Mouse (Mus musculus) hindbrain, embryonic 14.5 days (tissue): Measurements from ENCODE around the gene Plin5. TPM values are rescaled to one million over a fixed set of nuclear protein-coding genes. Genes with fewer than 3 reads are reported as not detected.

Experiments
- ATAC-seq: fragments of 200-750 bp; cut with Nextera tagmentation; 2 replicates; pipeline ENCODE4 v1.8.0; 2017; ENCODE audit warnings: moderate number of reproducible peaks, mild to moderate bottlenecking, moderate TSS enrichment, moderate library complexity; ENCODE audit not compliant: low FRiP score
- DNase-seq: peaks from one replicate; pipeline ENCODE4 v3.0.0-alpha.2; 2015; ENCODE audit warnings: low spot score
- H3K27ac ChIP-seq: fragments of 300-500 bp; sonication (generic); 2 replicates; pipeline ENCODE4 v1.5.1; 2014; ENCODE audit warnings: mild to moderate bottlenecking, moderate library complexity
- H3K27me3 ChIP-seq: fragments of 300-500 bp; sonication (generic); 2 replicates; pipeline ENCODE4 v1.6.1; 2014; ENCODE audit warnings: mild to moderate bottlenecking, low read length, mixed read lengths; ENCODE audit not compliant: control insufficient read depth, insufficient read depth
- H3K36me3 ChIP-seq: fragments of 300-500 bp; sonication (generic); replicated peaks from 2 replicates; pipeline ENCODE4 v1.6.1; 2014; ENCODE audit not compliant: control insufficient read depth, insufficient read depth
- H3K4me1 ChIP-seq: fragments of 300-500 bp; sonication (generic); replicated peaks from 2 replicates; pipeline ENCODE4 v1.6.1; 2014; ENCODE audit warnings: antibody characterized with exemption, low read length, mixed read lengths; ENCODE audit not compliant: control insufficient read depth, insufficient read depth
- H3K4me2 ChIP-seq: fragments of 300-500 bp; sonication (generic); replicated peaks from 2 replicates; pipeline ENCODE4 v1.6.1; 2014; ENCODE audit warnings: mild to moderate bottlenecking, moderate library complexity
- H3K4me3 ChIP-seq: fragments of 300-500 bp; sonication (generic); replicated peaks from 2 replicates; pipeline ENCODE4 v1.5.1; 2014; ENCODE audit warnings: mild to moderate bottlenecking, low read length
- H3K9ac ChIP-seq: fragments of 300-500 bp; sonication (generic); 2 replicates; pipeline ENCODE4 v1.6.1; 2014
- H3K9me3 ChIP-seq: fragments of 300-500 bp; sonication (generic); 2 replicates; pipeline ENCODE4 v1.6.1; 2016; ENCODE audit warnings: low read length; ENCODE audit not compliant: control insufficient read depth
- WGBS: fragments of 180-500 bp; shearing (Covaris S2); extraction: QIAGEN DNeasy Blood & Tissue Kit; methylation state at CpG from one replicate; pipeline ENCODE4 v1.1.7; 2014; 5-methylcytosine and 5-hydroxymethylcytosine counted together
- polyA plus RNA-seq: library from polyadenylated mRNA; unstranded; fragments of >200 nt; fragmentation: Nextera tagmentation; extraction: Ambion mirVana; gene quantifications from 2 replicates; pipeline ENCODE4 v1.2.1, GENCODE M21; 2014

Plin5 gene
- polyA plus RNA-seq, 1 experiment from 2014 or later, result 1.9 TPM

DNA sequence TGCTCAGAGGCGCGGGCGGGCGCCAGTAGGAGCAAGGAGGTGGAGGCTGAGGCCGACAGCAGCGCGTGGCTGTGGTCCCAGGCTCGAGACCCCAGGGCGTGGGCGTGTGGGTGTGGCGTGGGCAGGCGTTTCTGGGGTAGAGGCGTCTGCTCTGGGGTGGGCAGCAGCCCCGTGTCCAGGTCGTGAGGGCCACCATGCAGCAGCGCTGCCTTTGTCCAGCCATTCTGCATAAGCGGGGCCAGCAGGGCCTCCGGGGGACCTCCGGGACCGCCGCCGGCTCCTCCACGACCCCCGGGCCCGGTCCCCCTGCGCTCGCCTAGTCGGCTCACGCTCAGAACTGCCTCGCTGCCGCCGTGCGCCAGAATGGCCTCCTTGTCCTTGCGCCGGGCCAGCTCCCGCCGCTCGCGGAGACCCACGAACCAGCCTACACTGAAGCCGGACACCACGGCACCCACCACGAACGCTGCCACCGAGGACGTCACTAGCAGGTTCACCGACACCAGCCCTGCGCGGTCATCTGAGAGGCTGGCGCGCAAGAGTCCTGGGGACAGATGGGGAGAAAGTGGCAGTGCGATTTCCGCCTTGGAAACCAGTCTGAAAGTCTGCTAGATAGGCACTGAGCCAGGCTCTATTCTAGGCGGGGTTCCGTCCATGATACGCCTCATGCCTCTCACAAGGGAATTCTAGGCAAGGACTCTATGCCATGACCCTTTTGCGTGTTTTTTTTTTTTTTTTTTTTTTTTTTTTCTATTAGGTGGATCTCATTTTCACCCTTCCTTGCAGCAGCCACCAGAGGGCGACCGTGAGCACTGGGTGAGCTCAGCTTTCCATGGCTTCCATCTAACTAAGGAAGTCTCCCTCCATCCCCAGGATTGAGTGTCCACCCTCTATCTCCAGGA lies 7.2 kb upstream of the Plin5 start:
- ATAC-seq (no peak), DNase-seq (no peak)
- H3K4me1 ChIP-seq, result no peaks in the 10 kb centered on the region; the same call in 1 of the 2 replicates
- peak overlapping the region; percentile 4; the same call in 1 of the 2 replicates for H3K4me3 ChIP-seq
- H3K4me2 ChIP-seq, result peak overlapping the region; percentile 38
- H3K27ac ChIP-seq, result no peak overlapping the region
- 8% methylated on average over 59 of the region's 59 CpGs for WGBS
- H3K36me3 ChIP-seq, result peaks cover 59% of the 10 kb centered on the region
- H3K27me3 ChIP-seq, result peaks cover 57% of the 10 kb centered on the region
- H3K9ac ChIP-seq, result 0 out of 2 replicates have a peak overlapping the region, but pooled peaks have one; percentile 24
- peaks cover 17% of the 10 kb centered on the region for H3K9me3 ChIP-seq

DNA sequence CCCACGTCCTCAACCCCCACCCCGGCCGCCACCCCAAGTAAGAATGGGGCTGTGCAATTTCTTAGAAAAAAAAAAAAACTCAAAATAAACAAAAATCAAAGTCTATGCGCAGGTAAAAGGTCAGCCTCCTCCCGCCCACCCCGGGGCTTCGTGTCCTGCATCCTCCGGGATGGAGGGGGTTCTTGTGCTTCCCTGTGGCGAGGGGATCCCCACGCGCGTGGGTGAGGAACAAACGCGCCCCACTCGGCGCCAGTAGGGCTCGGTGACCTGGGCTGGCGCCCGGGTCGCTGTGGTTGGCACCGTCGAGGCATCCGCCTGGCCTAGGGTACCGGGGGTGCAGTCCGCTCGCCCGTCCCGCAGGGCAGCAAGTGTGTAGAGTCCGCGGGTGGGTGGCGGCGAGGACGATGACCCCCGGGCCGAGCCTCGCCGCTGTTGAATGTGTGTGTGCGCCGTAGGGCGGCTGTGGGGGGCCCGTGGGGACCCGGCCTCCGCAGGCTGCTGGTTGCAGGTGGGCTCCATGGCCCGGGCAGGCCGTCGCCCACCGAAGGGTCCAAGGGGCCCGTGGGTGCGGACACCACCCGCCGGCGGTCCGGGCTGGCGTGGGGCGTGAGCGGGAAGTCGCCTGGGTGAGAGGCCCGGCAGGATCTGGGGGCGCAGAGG lies 6.4 kb upstream of the Plin5 start:
- Histone ChIP-seq H3K9me3 (peaks cover 17% of the 10 kb centered on the region), H3K4me1 (no peaks in the 10 kb centered on the region; the same call in 1 of the 2 replicates), H3K27me3 (peaks cover 65% of the 10 kb centered on the region), H3K36me3 (peaks cover 51% of the 10 kb centered on the region), H3K9ac (no peak overlapping the region), H3K4me2 (peak overlapping the region; percentile 38), H3K4me3 (0 out of 2 replicates have a peak overlapping the region, but pooled peaks have one; percentile 4), H3K27ac (no peak overlapping the region)
- DNase-seq, result no peak
- no peak for ATAC-seq
- 45% methylated on average over 59 of the region's 59 CpGs for WGBS

DNA sequence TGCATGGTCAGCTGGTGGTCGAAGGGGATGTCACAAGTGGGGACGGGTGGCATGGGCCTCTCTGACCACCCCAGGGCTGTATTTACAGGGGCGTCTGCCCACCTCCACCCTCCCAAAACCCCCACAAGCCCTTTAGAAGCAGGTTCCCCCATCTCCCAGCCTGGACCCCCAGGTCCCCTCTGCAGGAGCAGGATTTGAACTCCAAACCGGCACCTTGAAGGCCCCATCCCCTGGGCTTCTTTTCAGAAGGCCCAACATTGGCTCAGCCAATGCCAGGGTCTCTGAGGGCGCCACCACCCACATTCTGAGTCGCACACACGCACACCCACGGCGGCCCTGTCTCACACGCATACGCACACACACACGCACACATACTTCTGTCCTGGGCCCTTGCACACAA lies 5.8 kb upstream of the Plin5 start:
- no peak overlapping the region for H3K27ac ChIP-seq
- H3K9me3 ChIP-seq, result peaks cover 17% of the 10 kb centered on the region
- peaks cover 72% of the 10 kb centered on the region for H3K27me3 ChIP-seq
- H3K4me1 ChIP-seq, result no peaks in the 10 kb centered on the region; the same call in 1 of the 2 replicates
- H3K9ac ChIP-seq, result no peak overlapping the region
- no peak overlapping the region for H3K4me2 ChIP-seq
- H3K36me3 ChIP-seq, result peaks cover 45% of the 10 kb centered on the region
- no peak overlapping the region for H3K4me3 ChIP-seq
- WGBS, result 89% methylated on average over 12 of the region's 12 CpGs
- ATAC-seq, result no peak
- no peak for DNase-seq

DNA sequence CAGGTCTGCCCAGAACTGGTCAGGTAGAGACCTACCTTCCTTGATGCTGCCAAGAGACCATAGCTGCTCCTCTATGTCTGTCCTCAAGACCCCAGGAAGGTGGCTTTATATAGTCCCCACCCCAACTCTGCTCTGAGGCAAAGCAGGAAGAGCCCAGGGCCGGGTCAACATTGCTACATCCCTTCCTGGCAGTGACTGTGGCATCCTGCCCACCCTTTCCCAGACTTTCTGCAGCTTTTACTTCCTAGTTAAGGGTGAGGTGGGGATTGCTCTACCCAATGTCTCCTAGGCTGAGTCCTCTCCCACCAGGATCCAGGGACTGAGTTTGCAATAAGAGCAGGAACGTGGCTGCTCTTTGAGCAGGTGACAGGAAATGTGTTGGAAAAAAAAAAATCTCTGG lies 4.4 kb upstream of the Plin5 start, which contains the start of gene Lrg1:
Gene Lrg1, minus strand, starts transcription at position 176 of the 400 bp plus-strand sequence.
- DNase-seq, result no peak
- Histone ChIP-seq H3K9ac (no peak within 1 kb of the TSS), H3K27me3 (peaks cover 78% of the 10 kb centered on the region), H3K36me3 (peaks cover 32% of the 10 kb centered on the region), H3K4me1 (no peaks in the 10 kb centered on the region; the same call in none of the 2 replicates), H3K4me2 (no peak within 1 kb of the TSS), H3K4me3 (no peak within 1 kb of the TSS), H3K27ac (no peak within 1 kb of the TSS), H3K9me3 (peaks cover 17% of the 10 kb centered on the region)
- 47% methylated on average over 2 of the region's 2 CpGs for WGBS
- ATAC-seq, result no peak

DNA sequence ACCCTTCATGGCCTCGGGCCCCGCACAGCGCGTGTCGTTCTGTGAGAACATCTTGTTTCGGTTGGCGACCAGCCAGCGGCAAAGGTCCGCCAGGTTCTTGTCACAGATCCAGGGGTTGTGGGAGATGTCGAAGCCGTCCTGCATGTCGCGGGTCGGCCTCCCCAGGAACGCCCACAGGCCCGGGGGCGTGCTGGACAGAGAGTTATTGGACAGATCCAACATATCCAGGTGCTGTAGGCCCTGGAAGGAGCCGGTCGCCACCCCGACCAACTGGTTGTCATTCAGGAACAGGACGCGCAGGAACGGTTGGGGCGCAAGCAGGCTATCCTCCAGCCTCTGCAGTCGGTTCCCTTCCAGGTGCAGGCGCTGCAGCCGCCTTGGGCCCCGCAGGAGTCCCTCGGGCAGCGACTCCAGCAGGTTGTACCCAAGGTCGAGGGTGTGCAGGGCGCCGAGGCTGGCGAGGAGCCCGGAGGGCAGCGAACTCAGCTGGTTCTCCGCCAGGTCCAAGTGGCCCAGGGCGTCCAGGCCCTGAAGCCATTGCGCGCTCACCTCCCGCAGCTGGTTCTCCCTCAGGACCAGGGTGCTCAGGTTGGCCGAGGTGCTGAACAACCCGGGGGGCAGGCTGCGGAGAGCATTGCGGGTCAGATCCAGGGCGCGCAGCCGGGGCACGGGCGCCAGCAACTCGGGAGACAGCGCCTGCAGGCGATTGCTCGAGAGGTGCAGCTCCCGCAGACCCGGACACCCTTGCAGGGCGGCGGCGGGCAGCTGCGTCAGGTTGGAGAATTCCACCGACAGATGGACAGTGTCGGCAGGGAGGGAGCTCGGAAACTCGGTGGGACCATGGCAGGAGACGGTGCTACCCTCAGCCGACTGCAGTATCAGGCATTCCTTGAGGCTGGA lies 2.8 kb upstream of the Plin5 start:
- WGBS, result 10% methylated on average over 66 of the region's 66 CpGs
- H3K36me3 ChIP-seq, result peaks cover 17% of the 10 kb centered on the region
- H3K9ac ChIP-seq, result no peak overlapping the region
- no peaks in the 10 kb centered on the region; the same call in none of the 2 replicates for H3K4me1 ChIP-seq
- ATAC-seq (no peak), DNase-seq (no peak)
- no peak overlapping the region for H3K27ac ChIP-seq
- peaks cover 82% of the 10 kb centered on the region for H3K27me3 ChIP-seq
- H3K4me3 ChIP-seq, result no peak overlapping the region
- H3K4me2 ChIP-seq, result 0 out of 2 replicates have a peak overlapping the region, but pooled peaks have one; percentile 3
- H3K9me3 ChIP-seq, result peaks cover 17% of the 10 kb centered on the region

DNA sequence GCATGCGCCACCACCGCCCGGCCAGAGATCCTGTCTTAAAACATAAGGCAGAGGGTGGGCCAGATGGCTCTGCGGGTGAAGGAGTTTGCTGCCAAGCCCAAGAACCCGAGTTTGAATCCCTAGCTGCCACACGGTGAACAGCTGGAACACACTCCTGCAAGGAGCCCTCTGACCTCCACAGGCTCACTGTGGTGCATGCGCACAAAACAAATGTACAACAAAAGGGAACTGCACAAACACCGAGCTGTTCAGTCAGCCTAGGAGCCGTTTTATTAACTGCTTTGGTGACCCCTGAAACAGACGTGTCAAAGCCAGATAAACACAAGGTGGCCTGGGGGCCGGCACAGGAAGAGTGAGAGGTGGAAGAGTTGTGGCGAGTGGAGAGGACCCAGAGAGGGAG lies 2.0 kb upstream of the Plin5 start:
- WGBS, result 47% methylated on average over 12 of the region's 12 CpGs
- ATAC-seq (no peak), DNase-seq (no peak)
- Histone ChIP-seq H3K27ac (no peak overlapping the region), H3K9me3 (peaks cover 17% of the 10 kb centered on the region), H3K27me3 (peaks cover 74% of the 10 kb centered on the region), H3K36me3 (peaks cover 9% of the 10 kb centered on the region), H3K4me3 (no peak overlapping the region), H3K4me2 (no peak overlapping the region), H3K4me1 (no peaks in the 10 kb centered on the region; the same call in none of the 2 replicates), H3K9ac (no peak overlapping the region)

DNA sequence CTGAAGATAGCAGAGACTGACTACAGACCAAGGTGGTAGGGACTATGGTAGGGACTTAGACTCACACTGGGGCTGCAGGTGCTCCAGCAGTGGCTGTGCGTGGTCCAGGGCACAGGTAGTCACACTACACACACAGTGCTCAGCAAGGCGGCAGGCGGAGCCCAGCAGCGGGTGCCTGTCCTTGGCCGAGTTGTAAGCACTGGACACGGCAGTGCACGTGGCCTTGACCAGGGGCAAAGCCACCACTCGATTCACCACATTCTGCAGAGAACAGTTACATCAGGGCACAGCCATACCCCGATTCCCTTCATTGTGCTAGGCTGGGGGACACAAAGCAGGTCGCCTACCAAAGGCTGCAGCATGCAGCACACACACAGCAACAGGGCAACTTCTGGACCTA lies 1.2 kb downstream of the Plin5 start:
- Histone ChIP-seq H3K4me3 (no peak overlapping the region), H3K4me1 (no peaks in the 10 kb centered on the region; the same call in none of the 2 replicates), H3K9me3 (no peaks in the 10 kb centered on the region), H3K27ac (no peak overlapping the region), H3K27me3 (peaks cover 43% of the 10 kb centered on the region), H3K4me2 (no peak overlapping the region), H3K9ac (no peak overlapping the region), H3K36me3 (no peaks in the 10 kb centered on the region)
- ATAC-seq, result no peak
- no peak for DNase-seq
- 79% methylated on average over 10 of the region's 10 CpGs for WGBS

DNA sequence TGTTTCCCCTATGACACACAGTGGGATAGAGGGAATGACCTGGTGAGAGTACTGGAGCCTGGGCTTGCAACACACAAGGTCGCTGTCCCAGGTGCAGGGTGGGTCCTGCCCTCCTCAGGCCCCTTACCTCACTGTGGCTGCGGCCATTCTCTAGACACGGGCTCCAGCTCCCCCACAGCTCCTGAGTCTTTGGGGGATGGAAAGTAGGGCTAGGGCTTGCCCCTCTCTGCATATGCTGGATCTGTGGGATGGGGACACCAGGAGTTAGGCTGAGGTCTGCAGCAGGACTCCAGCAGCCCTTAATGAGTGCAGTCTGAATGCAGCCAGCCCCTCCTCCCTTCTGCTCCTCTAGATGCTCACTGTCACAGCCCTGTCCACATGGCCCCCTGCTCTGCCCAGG lies 4.7 kb downstream of the Plin5 start:
- WGBS, result 64% methylated on average over 3 of the region's 3 CpGs
- no peaks in the 10 kb centered on the region for H3K9me3 ChIP-seq
- DNase-seq (no peak), ATAC-seq (no peak)
- H3K27ac ChIP-seq, result no peak overlapping the region
- H3K4me3 ChIP-seq, result no peak overlapping the region
- H3K4me2 ChIP-seq, result no peak overlapping the region
- no peaks in the 10 kb centered on the region; the same call in 1 of the 2 replicates for H3K4me1 ChIP-seq
- H3K27me3 ChIP-seq, result peaks cover 10% of the 10 kb centered on the region
- no peaks in the 10 kb centered on the region for H3K36me3 ChIP-seq
- H3K9ac ChIP-seq, result no peak overlapping the region
